Mouse (Mus musculus) cerebellum, postnatal 25 days (tissue): ENCODE data around the gene Ptgis.
A peak's percentile ranks its signal among the peaks of the same experiment; 100 is the strongest.
"Not testable (repeated sequence)": the region's sequence is repeated elsewhere in the genome, so short reads cannot be mapped to it uniquely, and the experiment has no call there.

Experiments used
- DNase-seq, 2 experiments: peaks; one replicate each; pipeline ENCODE4 v3.0.0; 2021; ENCODE audit warnings: mixed read lengths in 2 of 2

Gene Ptgis

DNA sequence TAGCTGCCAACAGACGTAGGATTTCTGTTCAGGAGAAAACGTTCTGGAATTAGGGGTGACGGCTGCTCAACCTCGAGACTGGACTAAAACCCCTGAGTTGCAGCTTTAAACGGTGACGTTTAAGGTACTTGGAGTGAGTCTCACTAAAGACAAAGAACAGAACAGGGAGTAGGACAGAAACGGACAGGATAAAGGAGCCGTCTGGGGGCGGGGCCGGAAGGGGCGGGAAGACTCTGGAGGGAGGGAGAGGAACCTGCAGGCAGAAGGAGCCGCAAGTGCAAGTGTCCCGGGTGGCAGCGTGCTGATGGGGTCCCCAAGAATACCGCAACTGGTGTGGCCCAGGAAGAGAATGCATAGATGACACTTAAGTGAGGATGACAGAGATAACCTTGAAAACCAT lies 9.8 kb downstream of the Ptgis start:
- no peak for DNase-seq

DNA sequence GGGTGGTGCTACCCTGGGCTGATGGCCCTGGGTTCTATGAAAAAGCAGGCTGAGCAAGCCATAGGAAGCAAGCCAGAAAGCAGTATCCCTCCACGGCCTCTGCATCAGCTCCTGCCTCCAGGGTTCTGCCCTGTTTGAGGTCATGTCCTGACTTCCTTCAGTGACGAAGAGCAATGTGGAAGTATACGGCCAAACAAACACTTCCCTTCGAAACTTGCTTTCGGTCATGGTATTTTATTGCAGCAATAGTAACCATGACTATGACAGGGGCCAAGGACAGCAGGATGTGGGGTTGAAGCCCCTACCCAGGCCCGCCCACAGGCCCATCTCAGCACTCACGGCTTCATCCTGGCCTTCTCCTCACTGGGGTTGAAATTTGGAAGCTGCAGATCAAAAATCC lies 15.5 kb downstream of the Ptgis start:
- no peak for DNase-seq

DNA sequence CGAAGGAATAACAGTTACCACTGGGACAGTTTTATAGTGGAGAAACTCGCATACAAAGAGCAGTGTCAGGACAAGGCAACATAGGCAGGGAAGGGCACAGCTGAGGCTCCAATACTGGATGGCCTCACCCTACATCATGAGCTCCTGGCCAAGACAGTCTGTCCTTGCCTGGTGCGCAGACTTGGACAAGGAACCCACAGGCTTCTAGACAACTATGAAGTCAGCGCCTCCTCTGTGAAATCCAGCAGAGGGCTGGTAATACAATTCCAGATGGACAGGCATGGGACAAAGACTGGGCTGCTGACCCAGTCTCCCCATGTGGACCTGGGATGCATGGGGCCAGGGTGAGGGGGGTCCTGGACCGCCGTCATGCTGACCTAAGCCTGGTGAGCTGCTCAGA lies 16.2 kb downstream of the Ptgis start:
- no peak for DNase-seq

DNA sequence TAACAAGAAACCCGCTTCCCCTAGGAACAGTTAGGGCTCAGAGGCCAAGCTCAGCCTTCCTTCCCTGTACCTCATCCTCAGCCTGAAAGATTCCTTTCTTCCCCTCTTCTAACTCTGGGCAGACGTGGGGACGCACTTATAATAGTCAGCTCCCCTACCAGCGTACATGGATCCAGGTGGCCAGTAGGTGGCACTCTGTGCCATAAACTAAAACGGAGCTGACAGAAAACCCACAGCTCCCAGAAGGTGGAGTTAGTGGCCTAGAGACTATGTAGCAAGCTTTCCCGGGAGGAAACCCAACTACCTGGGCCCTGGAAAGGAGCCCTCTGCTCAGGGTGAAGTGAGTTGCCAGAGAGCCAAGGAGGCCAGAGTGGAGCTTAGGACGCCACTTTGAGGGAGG lies 18.3 kb downstream of the Ptgis start:
- DNase-seq, result peak; percentile 81 to 84

DNA sequence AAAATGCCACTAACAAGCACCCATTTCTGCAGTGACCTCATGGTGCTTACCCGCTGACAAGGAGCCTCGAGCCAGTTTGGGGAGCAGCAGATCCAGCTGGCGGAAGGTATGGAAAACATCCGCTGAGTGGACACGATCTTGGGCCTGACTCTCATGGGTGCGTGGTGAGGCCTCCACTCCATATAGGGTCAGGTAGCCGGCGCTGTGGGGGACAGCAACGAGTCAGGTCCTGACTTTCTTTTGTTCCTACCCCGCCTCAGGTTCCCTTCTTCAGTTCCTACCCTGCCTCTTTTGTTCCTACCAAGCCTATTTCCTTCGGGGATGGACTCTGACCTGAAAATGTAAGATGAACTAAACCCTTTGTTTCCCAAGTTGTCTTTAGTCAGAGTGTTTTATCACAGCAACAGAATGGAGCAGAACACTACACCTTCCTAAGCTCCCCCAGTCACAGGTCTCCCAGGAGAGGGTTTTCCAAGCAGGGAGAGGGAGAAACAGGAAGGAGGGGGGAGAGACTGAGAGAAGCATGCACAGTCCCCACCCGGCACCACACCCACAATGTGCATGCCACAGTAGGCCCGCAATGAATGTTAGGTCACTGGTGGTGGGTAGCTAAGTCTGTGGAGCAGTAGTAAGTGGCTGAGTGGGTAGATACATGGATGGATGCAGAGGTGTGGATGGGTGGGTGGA lies 19.1 kb downstream of the Ptgis start:
- no peak for DNase-seq

DNA sequence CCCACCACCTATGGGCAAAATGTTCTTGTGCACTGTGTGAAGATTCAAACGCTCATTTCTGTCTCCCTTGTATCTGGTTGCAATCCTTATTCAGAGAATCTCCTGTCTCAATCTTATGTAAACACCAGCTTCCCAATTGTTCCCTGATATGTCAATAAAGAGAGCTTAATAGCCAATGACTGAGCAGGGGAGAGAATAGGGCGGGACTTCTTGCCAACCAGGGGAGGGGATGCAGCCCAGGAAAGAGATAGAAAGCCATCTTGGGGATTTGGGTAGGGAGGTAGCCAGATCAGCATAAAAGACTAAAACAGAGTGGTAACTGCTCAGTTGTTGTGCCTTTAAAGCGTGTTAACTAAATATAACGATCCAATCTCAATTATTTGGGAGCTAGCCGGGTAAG lies 19.7 kb downstream of the Ptgis start:
- DNase-seq, result no peak

DNA sequence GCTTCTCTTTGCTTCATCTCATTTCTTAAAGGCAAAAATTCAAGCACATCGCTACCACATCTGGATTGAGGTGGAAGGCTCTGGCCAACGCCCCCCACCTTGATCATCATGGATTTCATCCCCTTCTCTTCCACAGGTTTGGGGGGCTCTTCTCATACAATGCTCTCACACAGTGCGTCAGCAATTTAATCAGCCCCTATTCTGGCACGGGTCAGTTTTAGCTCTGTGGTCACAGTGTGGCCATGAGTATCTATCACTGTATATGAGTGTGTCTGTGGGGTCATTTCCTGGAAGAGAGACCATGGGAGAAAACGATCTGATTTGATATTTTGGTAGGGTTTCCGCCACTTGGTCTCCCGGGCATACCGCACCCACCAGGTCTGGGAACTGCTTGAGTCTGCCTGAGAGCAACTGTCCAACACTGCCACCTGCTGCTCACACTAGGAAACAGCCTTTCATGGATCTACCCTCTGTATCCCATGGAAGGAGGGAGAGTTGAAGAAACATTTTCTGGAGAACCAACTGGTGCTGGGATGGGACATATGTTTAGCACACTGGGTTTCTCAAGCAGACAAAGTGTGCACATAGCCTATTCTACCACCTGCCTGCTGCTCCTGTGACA lies 21.1 kb downstream of the Ptgis start:
- peak; percentile 88 to 93 for DNase-seq

DNA sequence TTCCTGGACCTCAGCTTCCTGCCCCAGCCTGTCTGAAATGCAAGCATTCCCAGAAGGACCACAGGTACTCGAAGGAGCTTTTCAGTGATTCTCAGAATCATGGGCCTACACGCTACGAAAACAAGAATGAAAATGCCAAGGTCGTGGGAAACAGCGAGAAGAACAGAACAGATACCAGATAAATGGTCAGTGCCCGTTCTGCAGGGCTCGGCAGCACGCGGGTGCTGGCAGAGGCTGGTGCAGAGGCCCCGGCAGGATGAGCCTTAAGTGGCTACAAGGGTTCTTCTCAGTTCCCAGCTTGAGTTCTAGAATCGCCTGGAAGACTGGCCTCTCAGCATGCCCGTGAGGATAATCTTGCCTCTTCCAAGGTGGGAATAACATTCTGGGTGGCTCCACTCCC lies 26.7 kb downstream of the Ptgis start:
- DNase-seq, result no peak

DNA sequence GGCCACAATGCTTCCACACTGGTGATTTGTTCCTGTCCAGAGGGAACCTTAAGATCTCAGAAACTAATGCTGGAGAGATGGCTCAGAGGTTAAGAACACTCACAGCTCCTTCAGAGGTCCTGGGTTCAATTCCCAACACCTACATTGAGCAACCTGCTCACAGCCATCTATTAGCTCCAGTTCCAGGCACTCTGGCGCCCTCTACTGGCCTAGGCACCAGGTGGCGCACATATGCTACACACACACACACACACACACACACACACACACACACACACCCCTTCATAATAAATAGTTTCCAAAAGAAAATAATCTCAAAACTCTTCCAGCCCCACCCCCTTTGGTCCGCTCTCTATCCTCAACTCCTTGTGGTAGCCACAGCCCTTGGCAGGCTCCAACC lies 27.3 kb downstream of the Ptgis start:
- DNase-seq, result no peak

DNA sequence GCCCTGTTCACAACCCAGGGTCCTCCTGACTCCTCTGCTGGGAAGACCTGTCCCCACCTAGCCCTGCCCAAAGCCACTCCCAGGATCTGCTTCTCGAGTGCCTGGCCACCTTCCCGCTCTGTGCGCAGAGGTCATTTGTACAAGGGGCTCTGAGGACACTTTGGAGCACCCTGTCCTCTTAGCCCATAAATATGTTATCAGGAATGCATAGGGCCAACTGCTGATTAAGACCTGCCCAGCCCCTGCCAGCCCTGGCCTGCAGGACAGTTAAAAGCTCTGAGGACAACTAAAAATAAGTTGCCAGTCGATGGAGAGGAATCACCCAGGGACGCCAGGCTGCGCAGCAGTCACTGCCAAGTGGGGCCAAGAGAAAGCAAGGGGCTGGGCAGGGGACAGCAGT lies 27.9 kb downstream of the Ptgis start:
- no peak for DNase-seq

DNA sequence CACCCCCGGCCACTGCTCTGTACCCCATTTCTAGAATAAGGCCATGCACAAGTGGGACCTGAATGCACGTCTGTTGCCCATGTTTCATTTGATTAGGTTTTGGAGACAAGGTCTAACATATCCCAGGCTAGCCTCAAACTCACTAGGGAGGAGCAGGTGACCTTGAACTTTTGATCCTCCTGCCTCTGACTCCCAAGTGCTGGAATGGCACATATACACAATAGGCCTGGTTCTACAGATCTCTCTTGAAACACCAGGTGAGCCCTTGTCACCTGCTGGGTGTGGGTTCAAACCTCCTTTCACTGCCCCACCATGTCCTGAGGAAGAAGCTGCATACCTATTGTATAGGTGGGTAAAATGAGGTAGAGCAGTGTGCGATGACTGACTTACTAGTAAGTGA lies 28.3 kb downstream of the Ptgis start:
- no peak for DNase-seq

DNA sequence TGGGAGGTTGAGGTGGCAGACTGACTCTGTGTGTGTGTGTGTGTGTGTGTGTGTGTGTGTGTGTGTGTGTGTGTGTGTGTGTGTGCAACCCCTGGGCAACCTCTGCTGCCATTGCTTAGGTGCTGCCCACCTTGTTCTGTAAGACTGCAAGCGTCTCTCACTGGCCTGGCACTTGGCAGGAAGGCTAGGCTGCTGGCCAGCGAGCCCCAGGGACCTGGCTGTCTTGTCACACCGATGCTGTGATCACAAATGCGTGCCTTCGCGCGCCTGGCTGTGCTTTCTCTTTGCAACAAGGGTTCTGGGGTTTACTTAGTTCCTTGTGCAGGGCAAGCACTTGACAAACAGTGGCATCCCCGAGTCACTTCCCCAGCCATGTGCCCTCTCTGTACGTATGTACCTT lies 30.5 kb downstream of the Ptgis start:
- peak; percentile 91 to 94 for DNase-seq

DNA sequence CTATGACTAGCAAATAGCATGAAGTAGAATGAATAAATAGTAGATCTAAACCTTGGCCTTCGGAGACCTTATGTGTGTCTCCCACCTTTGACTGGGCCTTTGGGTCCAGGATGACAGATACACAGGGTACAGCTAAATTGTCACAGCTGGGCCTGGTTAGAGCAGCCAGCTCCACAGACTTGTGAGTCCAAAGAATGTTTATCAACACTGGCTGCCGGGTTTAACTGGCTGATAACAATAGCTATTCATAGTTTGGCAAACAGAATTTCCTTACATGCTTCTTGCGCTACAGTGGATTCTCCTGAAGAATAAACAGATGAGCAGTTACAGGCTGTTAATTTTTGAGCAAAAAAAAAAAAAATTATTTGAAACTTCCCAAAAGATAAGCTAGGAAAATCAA lies 31.4 kb downstream of the Ptgis start:
- DNase-seq, result no peak

DNA sequence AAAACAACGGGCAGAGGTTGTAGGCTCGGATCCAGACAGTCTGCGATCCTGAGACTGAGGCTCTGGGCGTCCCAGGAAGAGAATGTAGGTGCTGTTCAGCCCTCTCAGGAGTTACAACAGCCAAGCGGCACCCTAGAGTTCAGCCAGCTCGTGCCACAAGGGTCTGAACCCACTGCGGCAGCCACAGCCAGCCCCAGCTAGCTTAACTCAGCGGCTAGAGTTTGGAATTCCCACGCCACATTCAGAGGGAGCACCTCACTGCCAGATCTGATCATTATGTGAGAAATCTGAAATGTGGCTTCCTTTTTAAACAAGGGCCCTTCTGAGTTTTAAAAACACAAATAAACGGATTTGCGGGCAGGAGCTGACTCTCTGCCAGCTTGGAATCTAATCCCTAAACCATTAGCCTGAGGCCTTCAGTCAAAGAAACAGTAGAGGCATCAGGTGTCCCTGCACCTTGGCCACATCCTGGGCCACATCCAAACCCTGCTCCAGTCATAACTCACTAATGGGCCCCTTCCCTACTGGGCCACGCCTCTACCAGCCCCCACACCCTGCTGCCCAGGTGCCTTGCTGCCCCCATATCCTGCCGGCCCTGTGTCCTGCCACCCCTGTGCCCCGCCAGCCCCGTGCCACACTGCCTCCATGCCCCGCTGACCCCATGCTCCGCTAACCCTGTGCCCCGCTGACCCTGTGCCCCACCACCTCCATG lies 34.3 kb downstream of the Ptgis start:
- DNase-seq, result no peak

DNA sequence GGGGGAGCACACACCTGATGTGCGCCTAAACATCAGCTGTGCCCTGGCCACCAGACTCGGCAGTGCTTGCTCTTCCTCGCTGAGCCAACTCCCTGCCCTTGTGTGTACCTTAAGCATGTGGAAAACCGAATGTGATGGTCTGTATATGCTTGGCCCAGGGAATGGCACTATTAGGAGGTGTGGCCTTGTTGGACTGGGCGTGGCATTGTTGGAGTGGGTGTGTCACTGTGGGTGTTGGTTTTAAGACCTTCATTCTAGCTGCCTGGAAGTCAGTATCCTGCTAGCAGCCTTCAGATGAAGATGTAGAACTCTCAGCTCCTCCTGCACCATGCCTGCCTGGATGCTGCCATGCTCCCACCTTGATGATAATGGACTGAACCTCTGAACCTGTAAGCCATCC lies 35.7 kb downstream of the Ptgis start:
- DNase-seq, result not testable (repeated sequence)

DNA sequence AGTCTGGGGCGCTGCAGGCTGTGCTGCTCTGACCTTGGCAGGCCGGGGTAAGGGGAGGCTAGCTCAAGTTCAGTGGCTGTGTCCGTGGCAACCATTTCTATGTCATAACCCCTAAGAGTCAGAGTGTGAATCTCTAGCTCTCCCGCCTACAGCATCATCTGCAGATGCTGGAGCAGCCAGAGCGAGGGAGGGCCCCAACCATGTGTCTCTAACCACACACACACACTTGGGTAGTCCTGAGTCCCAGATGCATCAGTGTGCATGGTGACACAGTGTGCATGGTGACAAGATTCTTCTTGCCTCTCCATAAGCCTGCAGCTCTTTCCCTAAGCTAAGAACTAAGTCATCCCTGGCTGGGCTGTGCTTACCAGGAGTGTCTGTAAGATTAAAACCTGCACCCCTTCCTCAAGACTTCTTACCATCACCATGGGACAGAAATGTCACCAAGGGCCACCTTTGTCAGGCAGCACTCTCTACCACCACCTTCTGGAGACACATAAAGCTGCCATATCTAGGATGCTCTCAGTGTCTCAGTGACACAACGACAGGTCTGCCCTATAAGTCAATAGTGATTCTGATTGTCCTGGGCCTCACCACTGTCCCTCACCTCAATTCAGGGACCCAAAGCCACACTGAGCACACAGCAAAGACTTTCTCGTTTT lies 36.8 kb downstream of the Ptgis start:
- DNase-seq, result no peak

DNA sequence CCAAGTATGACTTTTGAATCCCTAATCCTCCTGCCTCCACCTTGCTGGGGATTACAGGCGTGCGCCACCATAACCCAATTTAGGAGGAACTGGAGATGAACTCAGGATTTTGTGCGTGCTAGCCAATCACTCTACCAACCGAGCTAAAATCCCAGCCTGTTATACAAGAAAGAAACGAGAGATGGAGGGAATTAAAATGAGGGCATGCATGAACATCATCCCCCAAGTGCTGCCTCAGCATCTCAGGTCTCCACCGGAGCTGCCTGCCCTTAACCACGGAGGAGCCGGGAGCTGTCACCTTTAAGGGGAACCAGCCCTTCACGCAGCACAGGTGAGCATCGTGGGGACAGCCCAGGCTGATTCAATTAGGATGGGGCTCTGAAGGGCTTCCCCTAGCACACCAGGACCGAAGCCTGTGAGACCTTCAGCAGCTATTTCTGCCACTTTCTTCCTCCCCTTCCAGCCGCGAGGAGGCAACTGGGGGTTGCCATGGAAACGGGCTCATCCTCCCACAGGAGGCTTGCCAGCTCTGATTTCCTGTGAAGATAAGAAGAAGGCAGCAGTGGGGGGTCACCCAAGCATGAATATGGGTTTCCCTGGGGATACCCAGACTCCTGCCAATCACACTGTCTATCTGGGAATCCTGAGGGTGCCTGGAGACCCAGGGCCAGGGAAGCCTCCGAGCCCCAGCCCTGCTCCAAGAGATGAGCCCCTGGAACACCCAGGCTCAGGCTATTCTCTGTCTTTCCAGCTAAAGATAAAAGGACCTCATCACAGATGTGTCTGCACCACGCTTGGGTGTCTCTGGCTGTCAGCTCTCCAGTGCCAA lies 38.7 kb downstream of the Ptgis start:
- peak; percentile 23 to 36 for DNase-seq

DNA sequence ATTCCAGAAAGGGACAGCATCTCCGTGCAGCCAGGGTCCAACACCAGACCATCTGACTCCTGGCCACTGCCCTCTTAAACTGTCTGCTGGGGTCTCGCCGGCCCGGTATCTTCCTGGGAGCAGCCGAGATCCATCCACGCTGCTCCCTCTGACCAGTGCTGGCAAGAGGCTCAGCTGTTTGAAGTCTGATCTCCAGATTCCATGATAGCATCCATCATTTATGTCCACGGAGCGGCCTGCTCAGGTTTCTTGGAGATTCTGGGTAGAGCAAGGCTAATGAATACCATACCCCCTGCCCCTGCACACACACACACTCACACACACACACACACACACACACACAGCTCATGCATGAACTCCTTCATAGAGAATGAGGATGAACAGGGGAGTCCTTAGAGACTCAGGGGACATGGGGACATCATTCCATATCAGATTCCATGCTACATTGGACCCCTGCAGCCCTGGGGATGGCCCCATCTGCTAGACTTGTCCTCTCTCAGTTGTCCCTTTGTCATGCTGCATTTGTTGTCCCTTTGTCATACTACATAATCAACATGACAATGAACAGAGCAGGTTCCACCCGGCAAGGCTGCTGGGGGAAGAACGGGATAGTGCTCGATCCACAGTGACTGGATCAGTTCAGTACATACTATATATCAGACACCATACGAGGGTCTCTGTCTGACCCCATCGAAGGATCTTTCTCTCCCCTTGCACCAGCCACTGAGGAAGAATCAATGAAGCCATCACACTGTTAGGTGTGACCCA lies 41.6 kb downstream of the Ptgis start:
- DNase-seq, result no peak

DNA sequence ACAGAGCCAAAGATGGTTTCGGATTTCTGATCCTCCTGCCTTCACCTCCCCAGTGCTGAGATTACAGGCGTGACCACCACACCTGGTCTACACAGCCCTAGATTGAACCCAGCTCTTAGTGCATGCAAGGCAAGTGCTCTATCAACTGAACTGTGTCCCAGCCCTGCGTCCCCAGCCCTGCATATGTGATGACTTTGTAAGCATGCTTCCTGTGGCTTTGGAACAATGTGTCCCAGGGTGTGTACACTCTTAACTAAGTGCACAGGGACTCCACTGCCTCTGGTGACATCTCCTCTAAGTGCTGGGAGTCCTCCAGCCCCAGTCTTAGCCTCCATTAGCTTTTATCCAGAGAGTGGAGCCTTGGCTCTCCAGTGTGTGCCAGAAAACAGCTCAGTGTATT lies 47.0 kb downstream of the Ptgis start:
- DNase-seq, result no peak

DNA sequence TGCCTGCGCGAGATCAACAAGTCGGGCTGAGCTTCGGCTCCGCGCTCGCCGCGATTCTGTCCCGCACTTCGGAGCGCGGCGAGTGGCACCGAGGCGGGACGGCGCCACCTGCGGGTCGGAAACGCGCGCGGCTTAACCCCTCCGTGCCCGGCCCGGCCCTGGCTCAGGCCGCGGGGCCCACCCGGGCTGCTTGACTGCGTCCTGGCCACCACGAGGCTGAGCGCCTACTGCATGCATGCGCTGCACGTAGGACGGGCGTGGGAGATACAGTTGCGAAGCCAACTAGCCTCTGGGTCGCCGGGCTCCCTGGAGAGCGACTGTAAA lies 50.4 kb downstream of the Ptgis start, which contains the start of gene Kcnb1:
Gene Kcnb1, minus strand, starts transcription at position 80 of the 324 bp plus-strand sequence.
- DNase-seq, result peak; percentile 69 to 81

DNA sequence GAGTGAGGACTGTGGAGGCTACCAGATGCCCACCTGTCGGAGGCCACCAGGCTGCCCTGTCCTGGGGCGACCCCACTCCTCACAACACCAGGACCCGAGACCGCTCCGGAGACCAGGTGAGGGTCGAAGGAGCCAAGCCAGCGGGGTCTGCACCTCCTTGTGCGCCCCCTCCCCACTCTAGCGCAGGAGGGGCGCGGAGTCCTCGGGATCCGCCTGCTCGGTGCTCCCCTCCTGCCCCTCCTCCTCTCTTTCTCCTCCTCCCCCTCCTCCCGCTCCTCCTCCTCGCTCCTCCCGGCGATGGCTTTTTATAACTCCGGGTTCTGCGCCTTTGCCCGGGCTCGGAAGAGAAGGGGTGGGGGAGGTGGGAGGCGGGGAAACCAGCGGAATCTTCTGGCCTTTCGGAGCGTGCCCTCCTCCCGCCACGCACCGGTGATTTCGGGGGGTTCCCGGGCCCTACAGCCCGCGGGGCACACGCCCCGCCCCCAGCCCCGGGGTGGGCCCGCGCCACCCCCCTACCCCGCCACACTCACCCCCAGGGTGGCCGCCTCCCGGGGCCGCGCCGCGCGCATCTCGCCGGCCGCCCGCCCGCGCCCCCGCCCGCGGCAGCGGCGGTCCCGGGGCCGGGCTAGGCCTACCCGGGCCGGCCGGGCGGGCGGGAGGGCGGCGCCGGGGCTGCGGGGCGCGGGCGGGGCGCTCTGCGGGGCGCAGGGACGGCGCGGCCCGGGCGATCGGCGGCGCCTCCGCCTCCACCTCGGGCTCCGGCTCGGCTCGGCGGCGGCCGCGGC lies 50.9 kb downstream of the Ptgis start:
- peak; percentile 21 to 31 for DNase-seq
